Mouse (Mus musculus): ENCODE data around the gene Marcksl1.

DNA sequence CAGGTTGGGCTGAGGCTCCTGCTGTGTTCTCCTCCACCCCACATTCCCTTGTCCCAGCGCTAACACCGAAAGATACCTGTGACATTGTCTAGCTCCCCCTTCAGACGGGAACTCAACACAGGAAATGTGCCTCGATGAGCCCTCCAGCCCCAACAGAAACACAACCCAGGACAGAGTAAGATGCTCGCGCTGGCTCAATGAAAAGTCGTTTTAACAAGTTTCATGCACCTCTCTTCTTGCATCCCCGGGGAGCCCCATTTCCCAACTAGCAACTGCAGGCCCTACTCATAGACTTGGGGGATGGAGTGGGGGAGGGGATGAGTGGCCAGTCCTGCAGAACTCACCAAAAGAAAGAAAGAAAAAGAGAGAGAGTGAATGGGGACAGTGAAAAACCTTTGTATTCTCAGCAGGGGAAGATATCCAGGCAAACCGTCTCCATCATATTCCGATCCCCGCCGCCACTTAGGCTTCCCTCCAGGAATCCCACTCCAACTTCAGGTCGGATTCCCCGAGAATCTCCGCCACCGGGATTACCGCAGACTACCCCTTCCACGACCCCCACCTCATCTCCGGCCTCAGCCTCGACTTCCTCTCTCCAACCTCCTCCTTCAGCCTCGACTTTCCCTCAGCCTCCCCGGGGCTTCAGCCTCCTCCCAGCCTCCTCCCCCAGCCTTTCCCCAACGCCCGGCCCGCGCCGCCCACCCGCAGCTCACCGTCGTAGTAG is 28.6 kb downstream of the Marcksl1 start:
- TF ChIP-seq EP300 (optimal IDR thresholded peaks at IDR 0.05) (no peak), CTCF (IDR thresholded peaks at IDR 0.05; ENCODE audit: low read depth) (peak; percentile 58)

Data from stomach, postnatal 0 days (tissue).